Mouse (Mus musculus): ENCODE data around the gene Sgcg.

DNA sequence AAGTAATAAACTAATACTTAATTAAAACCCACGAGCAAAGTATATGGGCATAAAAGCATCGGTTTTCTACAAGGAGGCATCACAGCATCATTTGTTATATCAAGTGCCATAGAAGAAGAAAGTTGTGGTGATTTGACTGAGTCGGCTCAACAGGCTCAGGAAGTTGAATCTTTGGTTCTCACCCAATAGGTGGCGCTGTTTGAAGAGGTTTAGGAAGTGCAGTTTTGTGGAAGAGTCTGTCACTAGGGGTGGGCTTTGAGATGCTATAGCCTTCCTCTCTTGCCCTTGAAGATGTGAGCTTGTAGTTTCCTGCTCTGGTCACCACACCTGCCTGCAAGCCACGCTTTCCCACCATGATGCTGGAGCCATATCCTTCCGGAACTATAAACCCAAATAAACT, 15.7 kb downstream of the Sgcg start:
- TF ChIP-seq CTCF (conservative IDR thresholded peaks at IDR 0.05; ENCODE audit: low read length) (peak; percentile 24), POU5F1 (IDR thresholded peaks at IDR 0.05; ENCODE audit: borderline replicate concordance, low read length) (no peak)
